Mouse (Mus musculus) telencephalon, adult 2 months (tissue): Measurements from ENCODE around the gene Cnksr3.
A peak's percentile ranks its signal among the peaks of the same experiment; 100 is the strongest.

Source experiments
- DNase-seq: peaks from one replicate; pipeline ENCODE4 v3.0.0-alpha.2; 2011; ENCODE audit warnings: low read depth, low spot score

Gene Cnksr3

DNA sequence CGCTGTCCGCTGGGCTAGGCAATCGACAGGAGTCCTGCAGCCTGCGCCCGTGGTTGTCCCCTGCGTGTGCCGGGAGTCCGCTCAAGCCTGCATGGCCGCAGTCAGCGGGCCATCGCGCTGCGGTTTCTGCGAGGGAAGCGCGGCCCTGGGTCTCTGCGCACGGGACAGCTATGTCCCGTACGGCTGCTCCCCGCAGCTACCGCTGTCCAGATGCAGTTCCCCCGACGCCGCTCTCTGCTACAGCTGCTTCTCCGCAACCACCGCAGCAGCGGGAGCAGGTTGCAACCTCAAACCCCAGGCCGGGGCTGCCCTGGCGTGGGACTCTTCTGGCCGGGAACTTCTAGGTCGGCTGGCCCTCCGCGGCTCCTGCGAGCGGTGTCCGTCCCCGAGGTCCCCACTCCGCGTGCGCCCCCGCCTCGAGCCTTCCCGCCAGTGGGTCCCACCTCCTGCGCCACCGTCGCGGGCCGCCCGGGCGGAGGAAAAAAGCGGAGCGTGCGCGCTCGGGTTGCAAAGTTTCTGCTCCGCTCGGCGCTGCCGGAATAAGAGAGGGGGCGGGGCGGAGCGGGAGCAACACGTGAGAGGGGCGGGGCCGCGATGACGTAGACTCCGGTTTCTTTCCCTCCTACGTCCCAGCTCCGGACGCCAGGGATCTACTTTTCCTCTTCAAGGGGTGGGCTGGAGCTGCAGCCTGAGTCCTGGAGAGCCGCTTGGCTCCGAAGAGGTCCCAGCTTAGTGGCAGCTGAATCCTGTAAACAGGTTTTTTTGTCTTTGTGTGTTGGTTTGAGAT, at the start of gene Cnksr3:
Cnksr3 (minus strand) TSS at position 542 of the 787 bp plus-strand sequence.
- peak; percentile 51 for DNase-seq

DNA sequence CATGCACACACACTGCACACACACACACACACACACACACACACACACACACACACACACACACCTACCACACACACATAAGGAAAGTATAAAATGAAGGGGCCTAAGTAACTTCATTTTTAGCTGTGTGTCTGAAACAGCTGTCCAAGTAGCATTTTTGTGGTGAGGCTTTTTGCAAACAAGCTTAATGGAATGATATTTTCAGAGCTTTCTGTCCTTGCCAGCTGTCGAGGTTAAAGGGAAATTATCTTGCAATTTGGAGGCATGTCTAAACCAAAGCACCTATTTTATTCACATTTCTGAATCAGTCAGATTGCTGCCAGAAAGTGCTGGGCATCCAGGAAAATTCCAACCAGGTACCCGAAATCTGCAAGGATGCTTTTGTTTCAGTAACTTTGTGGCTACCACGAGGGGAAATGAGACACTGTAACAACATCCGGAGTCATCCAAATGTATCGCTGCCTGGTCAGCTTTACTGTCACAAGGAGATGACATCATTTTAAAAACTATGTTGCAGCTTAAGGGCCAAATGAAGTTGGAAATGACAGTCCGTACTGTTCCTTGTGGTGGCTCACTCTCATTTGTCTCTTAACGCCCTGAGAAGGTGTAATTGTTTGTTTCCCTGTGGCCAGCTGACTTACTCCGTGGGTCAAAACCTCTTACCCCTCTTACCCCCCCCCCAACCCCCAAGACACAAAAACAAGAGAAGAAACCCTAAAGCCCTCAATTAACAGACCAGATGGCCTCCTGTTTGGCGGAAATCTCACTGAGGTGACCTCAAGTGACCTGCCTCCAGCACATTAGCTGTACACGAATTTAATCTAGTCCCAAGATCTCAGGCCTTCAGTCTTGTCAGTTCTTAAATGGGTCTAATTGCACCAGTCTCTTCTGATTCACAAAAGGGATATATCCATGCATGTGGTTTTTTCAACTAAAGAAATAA, 48.4 kb upstream of the Cnksr3 start:
- no peak for DNase-seq

DNA sequence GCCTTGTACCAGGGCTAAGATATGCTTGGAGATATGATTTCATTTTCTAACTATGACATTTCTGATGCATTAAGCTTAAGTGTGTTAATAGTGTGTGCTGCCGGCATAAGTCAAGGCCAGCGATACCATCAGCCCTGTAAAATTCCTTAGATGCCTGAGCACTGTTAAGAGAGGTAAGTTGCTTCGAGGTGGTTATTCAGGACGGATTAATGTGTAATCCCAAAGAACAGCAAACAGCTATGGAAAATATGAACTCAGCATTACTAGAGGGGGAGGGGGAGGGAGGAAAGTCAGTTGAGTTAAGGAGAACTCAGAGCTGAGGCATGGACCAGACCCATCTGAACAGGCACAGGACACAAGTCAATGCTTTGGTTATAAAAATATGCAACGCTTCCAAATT, 46.6 kb upstream of the Cnksr3 start:
- DNase-seq: no peak

DNA sequence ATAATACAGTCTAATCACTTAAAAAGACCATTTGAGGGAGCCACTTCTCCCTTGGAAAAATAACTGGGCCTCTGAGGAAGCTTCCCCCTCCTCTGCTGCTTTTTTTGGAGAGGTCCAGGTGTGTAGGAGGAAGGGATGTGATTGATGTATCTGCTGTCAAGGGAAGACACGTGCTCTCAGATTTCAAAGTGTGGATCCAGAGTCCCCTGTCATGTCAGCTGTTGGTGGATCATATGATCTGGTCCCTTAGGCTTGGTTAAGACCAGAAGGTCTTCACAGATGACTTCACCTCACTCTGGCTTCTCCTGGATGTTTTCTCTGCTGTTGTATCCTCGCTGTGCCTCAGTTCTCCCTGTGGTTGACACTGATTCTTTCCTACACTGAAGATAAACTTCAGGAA, 38.4 kb upstream of the Cnksr3 start:
- DNase-seq: no peak

DNA sequence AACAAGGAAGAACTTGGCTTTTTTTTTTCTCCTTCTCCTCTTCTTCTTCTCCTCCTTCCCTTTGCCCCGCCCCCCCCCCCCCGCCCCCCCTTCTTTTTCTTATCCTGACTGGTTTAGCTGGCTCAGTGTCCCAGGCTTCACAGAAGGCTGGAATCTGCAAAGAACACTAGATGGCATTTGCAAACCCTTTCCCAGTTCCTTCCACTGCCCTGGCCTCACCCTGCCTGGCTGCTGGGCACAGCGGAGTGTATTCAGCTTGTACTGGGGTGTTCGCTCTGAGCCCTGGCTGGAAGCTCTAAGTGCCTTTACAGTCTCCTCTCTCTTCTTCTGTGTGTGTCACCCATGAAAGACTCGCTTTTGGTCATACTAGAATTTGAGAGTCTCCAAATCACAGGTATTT, 22.6 kb upstream of the Cnksr3 start:
- DNase-seq: no peak

DNA sequence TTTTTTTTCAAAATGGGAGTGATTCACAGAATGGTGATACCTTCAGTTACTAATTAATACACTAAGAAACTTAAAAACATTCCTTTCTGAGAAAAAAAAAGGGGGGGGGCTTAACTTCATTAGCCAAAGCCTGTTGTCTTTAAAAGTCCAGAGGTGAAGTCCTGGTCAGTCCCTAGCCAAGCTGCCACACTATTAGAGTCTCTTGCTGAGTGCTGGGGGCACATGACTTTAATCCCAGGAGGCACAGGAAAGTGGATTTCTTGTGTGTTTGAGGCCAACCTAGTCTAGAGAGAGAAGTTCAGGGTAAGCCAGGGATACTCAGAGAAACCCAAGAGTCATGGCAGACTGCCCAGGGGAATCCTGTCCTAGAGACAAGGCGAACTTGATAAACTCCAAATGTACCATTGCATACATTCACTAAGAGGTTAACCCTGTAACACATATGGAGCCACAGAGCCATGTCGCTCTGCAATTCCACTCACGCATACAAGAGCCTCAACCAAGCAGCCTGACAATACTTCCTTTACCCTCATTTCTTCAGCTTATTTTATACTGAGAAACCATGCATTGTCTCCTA, 5.6 kb upstream of the Cnksr3 start:
- DNase-seq: no peak

DNA sequence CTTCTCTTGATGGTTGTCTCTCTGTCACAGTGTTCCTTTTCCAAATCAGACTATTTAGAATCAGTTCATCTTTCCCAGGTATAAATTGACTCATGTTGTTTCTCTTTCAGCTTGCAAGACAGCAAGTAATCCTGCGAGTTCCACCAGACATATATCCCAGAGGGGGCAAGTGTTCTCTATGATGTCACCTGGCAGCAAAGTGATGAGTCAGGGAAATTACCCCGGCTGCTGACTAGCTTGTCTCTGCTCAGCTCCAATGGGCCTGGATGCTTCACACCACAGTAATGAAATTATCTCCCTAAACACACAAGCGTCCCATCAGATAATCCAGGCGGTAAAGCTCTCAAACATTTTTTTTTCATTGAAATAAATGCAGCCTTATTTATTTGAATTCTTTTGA, 2.7 kb upstream of the Cnksr3 start:
- DNase-seq: no peak

DNA sequence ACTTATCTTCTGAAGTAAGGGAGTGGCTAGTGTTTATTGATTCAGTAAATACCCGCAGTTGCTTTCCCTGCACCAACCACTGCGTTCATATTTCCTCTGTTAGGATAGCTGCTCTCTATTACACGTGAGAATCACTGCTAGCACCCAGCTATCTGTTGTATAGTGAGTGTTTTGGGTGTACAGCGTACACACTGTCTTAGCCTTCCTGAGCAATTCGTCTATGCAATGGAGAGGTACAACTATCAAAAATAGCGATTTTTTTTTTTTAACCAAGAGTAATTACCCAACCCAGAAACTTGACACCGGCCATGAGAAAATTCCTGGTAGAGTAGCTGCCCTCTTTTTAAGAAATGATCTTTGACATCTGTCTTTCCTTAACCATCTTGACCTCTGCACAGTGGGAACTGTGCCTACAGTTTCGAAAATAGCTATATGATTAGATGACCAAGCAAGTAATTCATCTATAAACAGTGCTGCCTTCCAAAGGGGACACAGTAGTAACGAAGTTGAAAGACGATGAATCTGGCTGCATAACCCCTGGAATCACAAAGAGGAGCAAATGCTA, 1.1 kb upstream of the Cnksr3 start:
- DNase-seq: no peak

DNA sequence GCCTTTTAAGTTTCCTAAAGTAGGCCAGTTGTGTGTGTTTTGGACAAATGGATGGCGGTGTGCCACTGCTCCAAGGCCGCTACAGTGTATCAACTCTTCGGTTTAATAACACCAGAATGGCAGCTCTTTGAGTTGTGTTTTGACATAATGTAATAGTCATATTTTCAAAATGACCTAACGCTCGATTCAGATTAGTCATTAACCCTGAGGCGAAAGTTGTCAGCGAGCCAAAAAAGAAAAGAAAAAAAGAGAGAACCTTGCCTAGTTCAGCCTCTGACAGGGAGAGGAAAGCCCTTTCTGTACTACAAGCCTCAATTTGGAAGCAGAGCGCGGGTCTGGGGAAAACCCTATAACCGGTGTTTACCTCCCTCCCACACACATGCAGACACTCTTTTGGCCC, 500 bp upstream of the Cnksr3 start:
- DNase-seq: no peak

DNA sequence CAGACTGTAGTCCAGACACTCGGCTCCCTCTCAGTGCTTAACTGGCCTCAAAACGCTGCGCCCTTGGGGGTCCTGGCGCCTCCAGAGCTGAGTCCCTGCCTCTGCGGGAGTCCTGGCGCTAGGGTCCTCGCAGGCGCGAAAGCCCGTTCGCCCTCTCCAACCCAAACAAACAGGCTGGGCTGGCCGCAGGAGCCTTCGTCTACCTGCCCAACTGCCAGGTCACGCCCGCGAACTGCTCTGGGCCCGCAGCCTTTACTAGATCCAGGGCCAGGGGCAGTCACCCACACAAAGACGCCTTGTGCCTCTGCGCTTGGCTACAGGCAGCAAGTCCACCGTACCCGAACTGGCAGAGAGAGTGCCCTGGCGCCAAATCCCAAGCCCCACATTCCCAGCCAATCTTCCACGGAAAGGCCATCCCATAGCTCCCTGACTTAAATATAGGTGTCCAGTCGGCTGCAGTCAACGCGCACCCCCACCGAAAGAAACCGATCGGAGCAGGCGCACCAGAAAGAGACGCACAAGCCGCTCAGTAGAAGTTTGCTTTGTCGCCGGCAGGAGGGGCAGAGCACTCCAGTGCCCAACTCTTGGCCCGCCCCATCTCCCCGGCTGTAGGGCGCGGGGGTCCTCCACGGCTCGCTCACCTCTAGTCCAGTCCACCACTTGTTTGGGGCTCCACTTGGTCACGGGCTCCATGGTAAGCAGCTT, 894 bp downstream of the Cnksr3 start:
- DNase-seq: no peak

DNA sequence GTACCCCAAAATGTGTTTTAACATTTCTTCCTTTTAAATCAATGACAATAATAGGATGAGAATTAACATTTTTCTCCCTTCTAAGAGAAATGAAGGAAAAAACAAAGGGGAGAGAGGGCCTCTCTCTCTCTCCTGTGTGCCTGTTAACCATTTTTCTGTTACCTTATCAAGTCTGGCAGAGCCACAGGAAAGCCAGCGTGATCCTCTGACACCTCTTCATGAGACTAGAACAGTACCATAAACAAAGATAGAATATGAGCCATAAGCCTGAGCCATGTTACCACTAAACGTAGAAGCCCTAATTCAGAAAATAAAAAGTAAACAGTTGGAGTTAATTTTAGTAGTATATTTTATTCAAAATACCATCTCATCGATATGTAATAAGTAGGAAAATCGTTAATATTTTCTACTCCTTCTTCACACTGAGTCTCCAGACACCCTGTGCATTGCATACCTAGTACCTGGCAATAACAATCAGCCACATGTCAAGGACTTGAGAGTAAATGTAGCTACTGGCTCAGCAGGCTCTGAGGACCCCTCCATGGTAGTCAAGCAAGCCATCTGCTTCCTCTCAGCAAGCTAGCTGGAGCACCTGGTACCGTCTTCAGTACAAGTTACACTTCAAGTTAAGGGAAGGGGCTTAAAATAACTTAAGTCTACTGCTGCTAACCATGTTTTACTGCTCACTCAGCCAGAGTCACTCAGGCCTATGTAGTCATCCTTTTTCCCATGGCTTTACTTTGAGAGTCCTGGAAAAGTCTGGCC, 2.2 kb downstream of the Cnksr3 start:
- DNase-seq: no peak

DNA sequence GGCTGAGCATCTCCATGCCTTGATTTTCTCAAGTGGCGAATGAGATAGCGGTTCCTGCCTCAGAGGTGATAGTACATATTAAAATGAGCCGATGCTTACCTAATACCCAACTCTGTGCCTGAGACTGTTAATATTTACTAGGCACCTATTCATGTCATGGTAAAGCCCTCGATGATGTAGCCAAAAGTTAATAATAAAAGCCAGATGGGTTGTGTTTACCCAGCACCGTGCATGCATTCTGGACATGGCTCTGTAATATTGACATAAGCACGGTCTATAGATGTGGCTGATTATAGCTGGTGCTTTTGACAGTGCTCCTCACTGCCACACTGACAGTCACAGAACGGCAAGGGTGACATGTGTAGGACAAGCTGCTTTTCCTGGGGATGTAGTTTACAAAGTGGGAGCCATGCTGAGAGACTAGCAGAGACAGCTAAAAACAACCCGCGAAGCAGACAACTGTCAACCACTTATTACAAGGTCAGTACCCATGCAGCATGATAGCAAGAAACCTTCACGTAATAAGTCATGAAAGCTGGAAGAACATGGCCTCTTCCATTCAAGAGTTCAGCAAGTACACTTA, 3.1 kb downstream of the Cnksr3 start:
- DNase-seq: no peak

DNA sequence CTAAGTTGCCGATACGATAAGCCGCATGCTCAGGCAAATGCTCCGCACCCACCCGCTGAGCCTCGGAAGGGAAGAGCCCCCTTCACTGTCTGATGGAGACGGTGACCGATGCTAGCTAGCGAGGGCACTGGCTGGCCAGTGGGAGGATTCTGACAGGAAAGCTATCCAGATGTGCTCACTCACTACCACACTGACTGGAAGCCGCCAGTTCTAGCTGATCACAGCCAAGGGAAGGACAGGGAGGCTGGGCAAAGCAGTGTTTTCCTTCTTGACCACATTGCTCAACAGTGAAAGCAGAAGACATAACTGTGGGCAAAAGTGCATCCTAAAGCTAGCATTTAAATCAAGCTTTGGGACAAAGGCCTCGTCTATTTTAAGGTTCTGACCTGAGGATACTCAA, 4.7 kb downstream of the Cnksr3 start:
- no peak for DNase-seq

DNA sequence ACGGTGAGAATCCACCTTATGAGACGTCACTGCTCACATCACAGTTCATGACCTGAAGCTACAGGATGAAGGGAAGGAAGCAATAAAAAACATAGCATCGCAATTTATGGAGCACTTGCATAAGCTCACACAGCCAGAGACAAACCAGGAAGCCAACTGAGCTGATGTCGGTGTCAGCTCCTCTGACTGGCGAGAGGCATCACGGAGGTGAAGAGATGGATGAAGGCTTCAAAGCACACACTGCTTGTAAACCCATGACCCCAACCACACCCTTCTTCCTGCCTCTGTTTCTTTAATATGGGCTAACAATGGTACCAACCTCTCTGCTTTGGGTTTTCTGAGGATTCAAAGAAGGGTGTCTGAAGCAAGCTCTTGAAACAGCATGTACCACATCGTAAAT, 5.5 kb downstream of the Cnksr3 start:
- no peak for DNase-seq

DNA sequence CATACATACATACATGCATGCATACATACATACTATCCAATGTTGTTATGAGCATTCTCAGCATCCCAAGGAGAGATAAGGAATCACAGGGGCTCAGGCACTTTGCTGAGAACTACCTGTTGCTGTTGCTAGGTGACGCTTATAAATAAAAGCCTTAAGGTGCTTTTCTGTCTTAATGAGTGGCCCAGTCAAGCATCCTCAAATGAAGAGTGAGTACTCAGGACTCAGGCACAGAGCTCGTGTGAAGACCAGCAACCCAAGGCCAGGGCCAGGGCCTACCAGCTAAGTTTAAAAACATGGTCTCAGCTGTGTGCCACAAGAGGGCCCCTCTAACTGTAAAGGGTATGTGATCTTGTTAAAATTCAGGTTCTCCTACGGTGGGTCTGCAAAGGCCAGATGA, 6.5 kb downstream of the Cnksr3 start:
- no peak for DNase-seq

DNA sequence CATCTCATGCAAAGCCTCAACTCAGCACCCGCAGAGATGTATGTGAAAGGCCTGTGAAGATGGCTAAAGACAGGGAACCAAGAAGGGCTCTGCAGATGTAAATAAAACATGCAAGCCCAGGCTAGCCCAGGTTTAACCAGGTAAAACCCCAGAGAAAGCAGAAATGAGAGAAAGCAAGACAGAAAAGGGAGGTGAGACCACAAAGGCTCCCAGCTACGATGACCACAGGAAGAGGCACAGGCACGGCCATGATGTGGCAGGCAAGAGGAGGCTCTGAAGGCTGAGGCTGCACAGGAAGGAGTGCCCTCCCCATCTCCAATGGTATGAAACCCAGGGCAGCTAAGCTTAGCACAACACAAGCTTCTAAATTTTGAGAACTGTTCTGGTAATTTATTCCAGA, 7.1 kb downstream of the Cnksr3 start:
- DNase-seq: no peak

DNA sequence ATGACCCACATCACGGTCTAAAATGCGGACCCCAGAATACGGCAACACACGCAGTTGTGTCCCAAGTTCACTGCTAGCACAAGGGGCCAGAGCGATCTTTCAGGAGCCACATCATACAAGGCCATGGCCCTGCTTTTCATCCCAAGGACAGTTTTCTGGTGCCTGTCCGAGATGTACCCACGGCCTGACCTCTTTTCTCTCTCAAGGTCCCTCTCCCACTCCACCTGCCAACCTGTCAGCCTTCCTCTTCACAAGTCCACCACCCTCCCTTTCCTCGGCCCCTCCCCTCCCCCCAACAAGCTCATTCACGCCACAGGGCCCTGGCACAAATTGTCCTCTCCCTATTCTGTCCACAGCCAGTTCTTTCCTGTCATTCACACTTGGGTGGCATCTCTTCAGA, 9.5 kb downstream of the Cnksr3 start:
- DNase-seq: no peak

DNA sequence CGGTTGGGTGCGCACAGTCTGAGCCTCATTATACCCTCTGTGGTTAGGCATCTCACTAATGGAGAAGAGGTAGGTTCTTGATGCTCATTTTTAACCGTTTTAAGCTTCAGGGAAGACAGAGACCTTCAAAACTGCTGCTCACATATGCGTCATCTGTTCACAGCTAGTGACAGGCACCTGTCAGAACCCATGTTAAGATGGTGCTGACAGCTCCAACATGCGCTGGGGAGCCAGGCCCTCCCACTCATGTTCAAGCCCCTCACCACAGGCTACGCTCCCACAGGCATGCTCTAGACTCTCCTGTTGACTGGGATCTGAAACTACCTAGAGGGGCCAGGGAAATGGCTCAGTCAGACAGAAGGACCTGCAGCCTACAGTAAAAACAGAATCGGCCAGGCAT, 11.4 kb downstream of the Cnksr3 start:
- no peak for DNase-seq

DNA sequence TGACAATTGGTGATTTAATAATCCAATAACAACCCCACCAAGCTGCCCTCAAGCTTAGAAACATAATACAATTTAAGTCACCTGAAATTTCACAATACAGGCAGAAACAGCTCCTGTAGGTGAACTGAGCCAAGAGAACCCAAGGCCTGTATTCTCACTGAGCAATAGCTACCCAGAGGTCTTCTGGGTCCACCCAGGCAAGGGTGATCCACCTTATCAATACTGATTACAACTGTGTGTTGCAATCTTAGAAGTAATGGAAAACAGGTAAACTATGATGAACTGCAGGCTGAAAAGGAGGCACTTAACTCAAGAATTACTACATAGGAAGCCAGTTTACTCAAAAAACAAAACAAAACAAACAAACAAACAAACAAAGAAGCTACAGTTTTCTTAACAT, 13.8 kb downstream of the Cnksr3 start:
- DNase-seq: no peak

DNA sequence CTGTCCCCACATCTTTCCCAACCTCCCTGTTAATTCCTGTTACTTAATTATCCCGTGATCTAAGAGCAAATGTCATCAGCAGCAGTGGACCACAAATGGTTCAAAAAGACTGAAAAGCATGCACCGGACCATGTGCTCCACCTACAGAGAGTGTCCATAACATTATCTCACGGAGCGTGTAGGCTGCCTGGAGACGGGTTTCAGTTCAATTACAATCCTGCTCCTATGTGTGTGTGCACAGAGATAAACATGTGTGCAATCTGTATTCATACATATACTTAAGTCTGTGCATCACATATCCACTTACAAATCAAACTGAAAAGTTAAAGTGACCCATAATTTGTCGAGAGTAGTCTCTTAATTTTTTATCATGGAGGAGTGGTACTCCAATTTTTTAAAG, 14.3 kb downstream of the Cnksr3 start:
- no peak for DNase-seq
